Mouse (Mus musculus): ENCODE measurements around the gene Cpm. TPM values are rescaled to one million over a fixed set of nuclear protein-coding genes. Genes with fewer than 3 reads are reported as not detected.
"Not testable (repeated sequence)": the region's sequence is repeated elsewhere in the genome, so short reads cannot be mapped to it uniquely, and the experiment has no call there.

Gene Cpm
- total RNA-seq (2021), result 10 to 100 TPM; 20.3 to 33.2 TPM
- long read RNA-seq, experiment 1, partial matches to known transcripts, result 2 of 27 reads
- long read RNA-seq, experiment 1, other reads (novel, unspliced or antisense), result 25 of 27 reads
- long read RNA-seq, experiment 2, partial matches to known transcripts, result 3 of 38 reads
- long read RNA-seq, experiment 2, other reads (novel, unspliced or antisense), result 35 of 38 reads

GRCm38 (mm10) chr10:117629169-117629971, at the start of gene Cpm:
Cpm (plus strand) TSS chr10:117629500.
- DNase-seq (ENCODE audit: low spot score in 2 of 2), result peak; percentile 86 to 91

GRCm38 (mm10) chr10:117579771-117580284, 49.5 kb upstream of the Cpm start:
- no peak for DNase-seq (ENCODE audit: low spot score in 2 of 2)

- no peak for DNase-seq (ENCODE audit: low spot score in 2 of 2)
Measured at GRCm38 (mm10) chr10:117580405-117580804, 48.9 kb upstream of the Cpm start.

- DNase-seq (ENCODE audit: low spot score in 2 of 2), result no peak
Measured at GRCm38 (mm10) chr10:117581007-117581752, 48.1 kb upstream of the Cpm start.

GRCm38 (mm10) chr10:117581753-117582062, 47.6 kb upstream of the Cpm start:
- no peak for DNase-seq (ENCODE audit: low spot score in 2 of 2)

GRCm38 (mm10) chr10:117583155-117584061, 45.9 kb upstream of the Cpm start:
- DNase-seq (ENCODE audit: low spot score in 2 of 2), result no peak

GRCm38 (mm10) chr10:117584102-117584501, 45.2 kb upstream of the Cpm start:
- DNase-seq (ENCODE audit: low spot score in 2 of 2), result no peak

GRCm38 (mm10) chr10:117584566-117585515, 44.5 kb upstream of the Cpm start:
- DNase-seq (ENCODE audit: low spot score in 2 of 2), result no peak

GRCm38 (mm10) chr10:117585600-117586299, 43.5 kb upstream of the Cpm start:
- no peak for DNase-seq (ENCODE audit: low spot score in 2 of 2)

GRCm38 (mm10) chr10:117586859-117587258, 42.4 kb upstream of the Cpm start:
- no peak for DNase-seq (ENCODE audit: low spot score in 2 of 2)

GRCm38 (mm10) chr10:117587335-117587734, 42.0 kb upstream of the Cpm start:
- no peak for DNase-seq (ENCODE audit: low spot score in 2 of 2)

GRCm38 (mm10) chr10:117588416-117589143, 40.7 kb upstream of the Cpm start:
- DNase-seq (ENCODE audit: low spot score in 2 of 2), result not testable (repeated sequence)

- no peak for DNase-seq (ENCODE audit: low spot score in 2 of 2)
Measured at GRCm38 (mm10) chr10:117589144-117589940, 40.0 kb upstream of the Cpm start.

GRCm38 (mm10) chr10:117590331-117591301, 38.7 kb upstream of the Cpm start:
- DNase-seq (ENCODE audit: low spot score in 2 of 2), result no peak

- no peak for DNase-seq (ENCODE audit: low spot score in 2 of 2)
Measured at GRCm38 (mm10) chr10:117591766-117592165, 37.5 kb upstream of the Cpm start.

GRCm38 (mm10) chr10:117592306-117593040, 36.8 kb upstream of the Cpm start:
- no peak for DNase-seq (ENCODE audit: low spot score in 2 of 2)
